Mouse (Mus musculus) cerebellum, adult 8-10 months (tissue): ENCODE data around the gene Cyth1.

Source experiments
- DNase-seq: peaks from one replicate; pipeline ENCODE4 v3.0.0; 2022

Gene Cyth1

DNA sequence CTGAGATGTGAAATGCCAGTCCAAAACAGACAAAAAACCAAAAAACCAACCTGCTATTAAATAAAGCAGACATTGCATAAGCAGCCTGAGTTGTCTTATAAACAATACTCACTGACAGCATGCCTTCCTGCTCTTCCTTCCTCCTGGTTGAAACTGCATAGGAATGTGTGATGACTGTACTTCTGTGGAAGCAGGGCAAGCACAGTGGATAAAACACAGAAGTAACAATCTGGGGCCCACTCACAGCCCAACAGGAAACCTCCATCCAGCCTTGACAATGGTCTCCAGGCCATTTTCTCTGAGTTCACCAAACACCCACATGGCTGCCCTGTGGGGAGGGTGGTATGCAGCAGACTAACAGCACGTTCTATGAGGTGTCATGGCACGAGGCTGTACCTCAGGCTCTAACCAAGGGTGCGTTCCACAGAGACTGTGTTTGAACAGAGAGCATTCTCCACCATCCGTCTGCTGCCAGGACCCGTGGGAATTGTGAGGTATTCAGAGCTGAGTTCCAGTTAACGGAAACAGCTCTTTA, 26.0 kb downstream of the Cyth1 start:
- no peak for DNase-seq

DNA sequence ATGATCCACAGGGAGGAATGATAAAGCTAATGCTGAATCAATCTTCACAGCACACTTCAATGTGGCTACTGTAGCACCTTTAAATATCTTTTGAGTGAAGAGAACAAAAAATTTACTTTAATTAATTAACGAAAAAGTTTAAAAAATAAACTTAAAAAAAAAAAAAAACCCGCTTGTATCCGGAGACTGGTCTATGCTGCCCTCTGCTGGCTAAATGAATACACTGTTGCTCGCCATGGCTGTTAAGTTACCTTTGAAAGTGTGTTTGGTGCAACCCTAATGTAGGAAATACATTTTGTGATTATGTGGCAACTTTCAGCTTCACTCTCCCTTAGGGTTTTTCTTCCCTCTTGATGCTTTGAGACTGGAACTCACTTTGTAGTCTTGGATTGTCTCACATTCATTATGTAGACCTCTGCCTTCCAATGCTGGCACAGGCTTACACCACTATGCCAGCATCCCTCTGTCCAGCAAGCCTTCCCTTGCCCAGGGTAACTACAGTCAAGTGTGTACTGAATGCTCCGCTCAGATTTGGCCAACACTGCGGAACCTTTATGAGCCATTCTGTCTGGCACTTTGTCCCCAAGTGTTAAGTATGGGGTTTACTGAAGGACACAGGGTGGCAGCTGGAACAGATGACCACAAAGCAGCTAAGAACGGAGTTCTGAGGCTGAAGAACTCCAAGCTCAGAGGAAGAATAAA, 27.7 kb downstream of the Cyth1 start:
- DNase-seq, result peak; percentile 72

DNA sequence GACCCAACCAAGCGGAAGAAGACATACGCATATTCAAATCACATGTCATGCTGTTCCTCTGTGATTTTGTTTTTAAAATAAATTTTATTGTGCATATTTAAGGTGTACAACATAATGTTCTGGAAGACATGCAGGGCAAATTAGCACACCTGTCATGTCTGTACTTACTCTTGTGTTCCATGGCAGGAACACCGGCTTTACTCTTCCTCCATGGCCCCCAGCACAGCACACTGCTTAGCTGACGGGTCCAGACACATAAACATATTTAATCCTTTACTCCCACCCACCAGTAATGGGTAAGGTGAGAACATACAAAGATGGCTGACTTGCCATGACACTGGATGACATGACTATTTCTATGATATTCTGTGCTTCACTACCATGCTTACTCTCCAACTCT, 29.3 kb downstream of the Cyth1 start:
- DNase-seq, result no peak

DNA sequence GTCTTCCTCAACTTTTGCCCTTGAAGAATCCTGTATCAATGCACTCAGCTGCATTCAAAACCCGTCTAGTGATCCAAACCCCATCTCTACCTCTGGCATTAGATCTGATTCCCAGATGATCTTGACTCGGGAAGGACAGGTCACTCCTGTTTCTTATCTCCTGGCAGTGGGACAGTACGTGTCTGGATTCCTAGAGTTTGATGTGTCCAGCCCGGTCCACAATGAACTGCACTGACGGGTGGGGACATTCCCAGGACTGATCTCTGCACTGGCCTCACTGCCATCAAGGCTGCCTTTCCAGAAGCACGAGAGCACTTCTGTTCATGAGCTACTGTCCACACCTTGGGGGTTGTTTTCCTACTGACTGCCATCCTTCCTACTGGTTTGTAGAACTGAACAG, 31.9 kb downstream of the Cyth1 start:
- DNase-seq, result no peak

DNA sequence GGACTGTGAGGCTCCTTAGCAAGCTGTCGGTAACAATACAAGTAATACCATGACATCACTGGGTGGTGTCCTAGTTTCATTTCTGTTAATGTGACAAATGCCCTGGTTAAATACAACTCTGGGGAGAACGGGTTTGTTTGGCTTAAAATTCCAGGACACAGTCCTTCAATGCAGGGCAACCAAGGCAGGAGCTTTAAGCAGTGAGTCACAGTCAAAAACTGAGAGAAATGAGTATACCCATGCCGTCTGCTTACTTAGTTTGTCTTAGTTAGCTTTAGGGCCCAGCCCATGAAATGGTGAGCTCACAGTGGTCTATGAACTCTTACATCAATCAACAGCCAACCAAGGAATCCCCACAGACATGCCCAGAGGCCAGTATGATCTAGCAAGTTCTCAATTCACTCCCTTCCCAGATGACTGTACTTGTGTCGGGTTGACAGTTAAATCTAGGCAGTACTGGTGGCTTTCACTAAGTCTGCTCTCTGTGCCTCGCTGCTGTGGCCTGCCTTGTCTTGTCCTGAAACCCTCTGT, 32.4 kb downstream of the Cyth1 start:
- DNase-seq, result no peak

DNA sequence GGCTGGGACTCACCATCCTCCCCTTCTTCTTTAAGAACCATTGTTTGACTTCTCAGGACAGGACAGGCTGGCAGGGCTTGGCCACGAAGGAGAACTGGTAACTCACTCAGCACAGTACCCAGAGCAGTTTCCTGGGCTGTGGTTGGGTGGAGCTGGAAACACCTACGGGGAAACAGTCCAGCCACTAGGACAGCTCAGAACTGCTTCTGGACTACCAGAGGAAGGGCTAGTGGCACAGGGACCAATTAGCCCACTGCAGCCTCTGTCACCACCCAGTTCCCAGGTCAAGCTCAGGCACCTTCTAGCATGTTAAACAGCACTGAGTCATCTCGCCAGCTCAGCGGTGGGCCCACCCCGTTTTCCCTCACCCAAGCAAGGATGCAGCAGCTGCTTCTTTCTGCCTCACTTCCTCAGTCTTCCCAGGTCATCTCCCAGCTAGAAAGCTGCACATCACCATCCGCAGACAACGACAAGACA, 35.7 kb downstream of the Cyth1 start:
- DNase-seq, result no peak

DNA sequence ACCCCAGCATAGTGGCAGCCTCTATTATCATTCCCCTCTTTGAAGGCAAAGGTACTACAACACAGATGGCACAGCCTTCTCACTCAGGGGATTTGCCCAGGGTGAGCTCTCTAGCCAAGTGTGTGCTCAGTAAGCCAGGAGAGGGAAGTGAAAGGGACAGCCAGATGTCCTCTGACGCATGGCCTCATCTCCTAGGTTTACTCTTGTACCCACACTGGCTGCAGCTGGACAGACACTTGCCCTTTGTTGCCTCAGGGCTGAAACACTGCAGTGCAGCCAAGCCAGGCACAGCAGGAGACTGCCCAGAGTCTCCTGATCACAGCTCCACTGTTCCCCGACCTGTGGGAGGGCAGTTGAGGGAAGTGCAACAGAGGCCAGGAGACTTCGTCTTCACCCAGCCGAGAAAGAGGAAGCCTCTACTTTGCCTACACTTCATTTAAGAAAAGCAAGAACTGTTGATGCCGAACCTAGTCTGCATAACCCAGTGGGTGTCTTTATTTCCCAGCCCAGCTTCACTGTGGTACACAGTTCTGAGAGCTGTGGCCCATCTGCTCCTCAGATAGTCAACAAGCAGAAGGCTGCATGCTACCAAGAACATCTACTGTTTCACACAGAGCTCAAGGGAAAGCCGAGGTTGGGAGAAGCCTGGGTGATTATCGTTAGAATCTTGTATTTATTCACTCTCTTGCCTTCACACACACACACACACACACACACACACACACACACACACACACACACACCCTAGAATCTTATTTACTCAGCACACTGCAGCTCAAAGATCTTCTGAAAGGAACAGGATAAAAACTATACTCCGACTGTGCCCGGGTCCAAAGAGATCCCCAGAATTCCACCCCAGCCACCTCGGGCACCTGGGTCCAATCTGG, 36.4 kb downstream of the Cyth1 start:
- DNase-seq, result peak; percentile 63

DNA sequence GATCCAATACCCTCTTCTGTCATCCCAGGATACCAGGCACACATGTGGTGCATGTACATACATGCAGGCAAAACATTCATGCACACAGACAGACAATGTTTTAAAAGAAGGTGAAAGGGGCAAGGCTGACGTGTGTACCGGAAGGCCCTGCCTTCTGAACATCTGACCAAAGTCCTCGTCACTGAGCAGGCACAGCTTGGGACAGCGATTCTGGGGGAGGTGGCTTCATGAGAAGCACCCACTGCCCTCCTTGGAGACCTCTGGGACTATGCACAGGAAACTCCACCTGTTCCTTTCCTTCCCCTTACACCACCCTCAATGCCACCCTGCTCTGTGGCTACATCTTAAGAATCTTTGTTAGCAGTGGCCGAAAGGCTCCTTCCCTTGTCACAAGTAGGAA, 37.4 kb downstream of the Cyth1 start:
- DNase-seq, result no peak

DNA sequence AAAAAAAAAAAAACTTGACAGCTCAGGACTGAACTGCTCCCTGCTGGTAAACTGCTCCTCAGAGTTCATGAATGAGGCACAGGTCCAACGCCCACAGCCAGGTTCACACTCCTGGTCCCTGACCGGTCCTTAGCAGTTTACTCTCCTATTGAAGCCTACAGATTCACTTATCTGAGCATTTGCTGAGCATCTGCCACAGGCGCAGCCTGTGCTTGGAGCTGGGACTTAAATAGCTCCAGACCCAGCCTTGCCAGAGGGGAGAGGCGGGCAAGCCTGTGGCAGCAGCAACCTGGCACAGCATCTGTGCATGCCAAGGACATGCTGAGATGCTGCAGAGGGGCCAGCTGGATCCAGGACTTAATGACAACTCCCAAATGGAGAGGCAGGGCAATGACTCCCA, 38.3 kb downstream of the Cyth1 start:
- peak; percentile 73 for DNase-seq

DNA sequence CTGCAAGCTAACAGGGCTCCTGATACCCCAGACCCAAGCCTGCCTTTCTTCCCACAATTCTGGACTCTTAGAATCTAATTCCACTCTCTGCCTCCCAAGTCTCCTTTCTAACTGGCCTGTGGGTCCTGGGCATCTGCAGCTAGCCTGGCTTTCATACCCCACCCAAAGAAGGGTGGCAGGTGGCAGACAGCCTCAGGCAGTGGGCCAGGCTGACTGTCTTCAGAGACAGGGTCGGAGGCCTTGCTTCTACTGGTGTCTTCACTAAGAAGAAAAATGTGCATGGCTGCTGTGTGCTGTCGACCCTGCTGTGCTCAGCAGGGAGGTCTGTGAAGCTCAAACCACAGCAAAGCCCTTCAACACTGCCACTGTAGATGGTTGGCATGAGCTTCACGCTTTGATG, 39.0 kb downstream of the Cyth1 start:
- DNase-seq, result no peak

DNA sequence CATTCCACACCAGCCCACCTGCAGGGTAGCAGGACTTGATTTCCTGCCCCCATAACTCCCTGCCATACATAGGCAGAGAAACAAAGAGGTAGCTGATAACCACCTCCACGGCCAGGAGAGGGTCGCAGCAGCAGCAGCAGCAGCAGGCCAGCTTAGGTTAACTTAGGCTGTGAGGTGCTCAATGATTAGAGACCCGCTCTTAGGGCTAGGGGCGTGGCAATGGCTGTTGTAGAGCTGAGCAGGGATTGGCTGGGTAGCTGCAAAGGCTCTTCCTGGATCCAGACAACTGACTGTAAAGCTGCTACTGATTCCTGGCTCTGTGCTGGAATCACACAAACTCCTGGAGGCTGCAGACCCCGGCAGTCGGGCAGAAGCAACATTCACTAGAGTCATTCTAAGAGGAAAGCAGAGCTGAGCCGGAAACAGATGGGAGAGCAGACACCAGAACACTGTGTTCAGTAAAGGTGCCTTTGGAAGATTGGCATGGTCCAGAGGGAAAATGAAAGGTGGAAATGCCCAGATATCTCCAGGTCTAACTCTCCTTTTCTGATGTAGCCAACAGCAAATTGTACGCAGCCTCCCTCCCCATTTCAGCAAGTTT, 39.6 kb downstream of the Cyth1 start:
- no peak for DNase-seq

DNA sequence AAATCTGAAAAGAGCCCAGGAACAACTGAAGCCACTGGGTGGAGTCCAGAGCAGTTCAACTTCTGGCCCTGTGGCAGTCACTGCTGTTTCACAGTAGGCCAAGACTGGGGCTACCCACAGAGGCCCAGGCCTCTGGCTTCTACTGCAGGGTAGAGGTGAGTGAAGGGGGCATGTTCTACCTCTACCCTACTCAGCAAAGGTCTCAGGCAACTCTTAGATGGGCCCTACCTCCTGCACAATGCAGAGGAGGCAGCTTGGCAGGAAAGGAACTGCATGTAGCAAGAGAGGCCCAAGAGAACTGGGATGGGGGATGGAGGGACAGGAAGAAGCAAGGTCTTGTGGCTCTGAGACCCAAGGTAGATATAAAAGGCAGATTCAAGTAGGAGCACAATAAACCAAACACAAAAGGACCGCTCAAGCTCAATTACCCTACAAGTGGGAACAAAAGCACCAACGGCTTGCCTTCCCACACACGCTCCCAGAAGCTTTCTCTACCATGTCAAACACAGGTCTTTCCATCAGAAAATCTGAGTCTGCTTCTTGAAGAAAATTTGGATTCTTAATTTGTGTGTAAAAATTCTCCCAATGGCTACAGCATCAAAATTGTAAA, 40.9 kb downstream of the Cyth1 start:
- DNase-seq, result no peak

DNA sequence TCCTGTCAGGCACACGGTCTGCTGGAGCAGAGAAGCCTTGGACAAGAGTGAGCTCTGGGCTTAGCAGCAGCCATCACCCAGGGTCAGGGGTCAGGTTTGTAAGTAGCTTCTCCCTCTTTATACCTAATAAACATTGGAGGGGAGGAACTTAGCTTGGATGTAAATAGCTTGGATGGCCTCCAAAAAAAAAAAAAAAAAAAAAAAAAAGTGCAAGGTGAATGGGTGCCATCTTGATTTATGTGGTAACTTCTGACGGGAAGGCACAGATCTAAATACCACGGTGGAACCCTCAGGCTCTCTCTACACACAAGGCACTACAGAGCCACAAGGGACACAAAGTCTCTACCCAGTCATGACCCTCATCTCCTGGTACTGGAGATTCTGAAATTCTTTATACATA, 42.1 kb downstream of the Cyth1 start:
- DNase-seq, result no peak

DNA sequence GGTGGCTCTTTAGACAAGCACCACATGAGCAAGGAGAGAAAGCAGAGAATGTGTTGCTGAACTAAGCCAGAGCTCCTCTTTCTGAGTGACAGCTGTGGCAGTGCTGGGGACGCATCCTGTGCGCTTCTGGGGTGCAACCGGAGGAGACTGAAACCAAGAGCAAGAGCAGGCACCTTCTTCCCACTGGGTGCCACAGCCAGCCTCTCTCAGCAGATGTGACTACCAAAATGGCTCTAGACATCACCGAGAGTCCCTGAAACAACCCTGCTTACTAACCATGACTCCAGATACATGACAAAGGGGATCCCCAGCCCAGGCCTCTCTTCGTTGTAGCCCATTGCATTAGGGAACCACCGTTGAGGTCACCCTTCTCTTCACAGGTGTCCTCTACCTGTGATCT, 44.9 kb downstream of the Cyth1 start:
- DNase-seq, result no peak

DNA sequence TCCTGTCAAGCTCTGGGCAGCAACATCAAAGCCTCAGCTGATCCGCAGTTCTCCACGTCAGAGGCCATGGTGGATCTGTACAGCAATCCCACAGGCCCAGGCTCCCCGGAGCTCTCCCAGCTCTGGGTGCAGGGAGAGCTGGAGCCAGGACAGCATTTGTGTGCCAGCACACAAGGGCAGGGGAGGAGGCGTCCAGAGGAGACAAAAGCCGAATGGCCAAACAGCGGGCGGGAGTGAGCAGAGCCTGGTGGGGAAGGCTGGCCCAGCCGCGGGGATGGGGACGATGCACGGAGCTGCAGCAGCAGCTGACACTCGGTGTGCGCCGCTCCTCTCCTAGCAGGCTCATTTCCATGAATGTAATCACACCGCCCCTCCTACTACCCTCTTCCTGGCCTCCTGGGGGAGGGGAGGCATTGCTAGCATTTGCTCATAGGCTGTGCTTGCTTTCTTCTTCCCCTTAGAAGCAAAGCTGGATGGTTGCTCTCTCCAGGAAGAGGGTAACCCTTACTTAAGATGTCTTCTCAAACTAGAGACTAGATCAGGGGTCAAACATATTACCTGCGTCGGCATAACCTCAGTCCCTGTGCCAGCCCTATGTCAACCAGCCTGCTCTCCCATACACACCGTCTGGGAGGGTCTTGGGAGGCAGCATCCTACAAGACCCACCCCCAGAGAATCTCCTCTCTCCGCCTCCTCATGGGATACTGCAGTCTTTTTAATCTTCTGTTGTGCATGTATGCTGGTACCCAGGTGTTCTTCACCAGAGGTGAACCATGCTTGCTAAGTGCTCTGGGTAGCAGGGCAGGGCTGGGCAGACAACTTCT, 45.8 kb downstream of the Cyth1 start:
- DNase-seq, result no peak

DNA sequence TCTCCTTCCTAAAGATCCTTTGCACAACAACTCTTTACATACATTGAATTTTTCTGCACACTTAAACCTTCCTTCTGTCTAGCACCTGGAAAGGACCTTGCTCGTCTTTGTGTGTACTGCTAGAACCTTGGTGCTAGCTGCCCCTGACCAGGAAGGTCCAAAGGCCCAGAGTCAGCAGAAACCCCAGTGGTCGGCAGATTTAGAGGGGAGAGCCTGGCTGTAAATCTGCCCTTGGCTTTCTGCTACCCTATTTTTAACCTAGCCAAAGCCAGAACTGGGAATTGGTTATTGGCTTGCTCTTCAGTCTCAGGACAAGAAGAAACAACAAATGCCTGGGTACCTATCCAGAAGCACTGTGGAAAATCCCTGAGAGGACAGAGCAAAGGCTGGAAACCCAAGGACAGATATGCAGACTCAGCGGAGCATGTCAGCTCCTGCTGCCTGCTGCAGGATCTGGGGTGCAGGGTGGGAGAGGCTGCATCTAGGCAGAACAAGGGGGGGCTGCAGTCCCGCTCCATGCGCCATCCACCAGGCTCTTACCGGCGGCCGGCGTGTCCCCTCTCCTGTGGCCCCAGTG, 46.5 kb downstream of the Cyth1 start:
- peak; percentile 78 for DNase-seq

DNA sequence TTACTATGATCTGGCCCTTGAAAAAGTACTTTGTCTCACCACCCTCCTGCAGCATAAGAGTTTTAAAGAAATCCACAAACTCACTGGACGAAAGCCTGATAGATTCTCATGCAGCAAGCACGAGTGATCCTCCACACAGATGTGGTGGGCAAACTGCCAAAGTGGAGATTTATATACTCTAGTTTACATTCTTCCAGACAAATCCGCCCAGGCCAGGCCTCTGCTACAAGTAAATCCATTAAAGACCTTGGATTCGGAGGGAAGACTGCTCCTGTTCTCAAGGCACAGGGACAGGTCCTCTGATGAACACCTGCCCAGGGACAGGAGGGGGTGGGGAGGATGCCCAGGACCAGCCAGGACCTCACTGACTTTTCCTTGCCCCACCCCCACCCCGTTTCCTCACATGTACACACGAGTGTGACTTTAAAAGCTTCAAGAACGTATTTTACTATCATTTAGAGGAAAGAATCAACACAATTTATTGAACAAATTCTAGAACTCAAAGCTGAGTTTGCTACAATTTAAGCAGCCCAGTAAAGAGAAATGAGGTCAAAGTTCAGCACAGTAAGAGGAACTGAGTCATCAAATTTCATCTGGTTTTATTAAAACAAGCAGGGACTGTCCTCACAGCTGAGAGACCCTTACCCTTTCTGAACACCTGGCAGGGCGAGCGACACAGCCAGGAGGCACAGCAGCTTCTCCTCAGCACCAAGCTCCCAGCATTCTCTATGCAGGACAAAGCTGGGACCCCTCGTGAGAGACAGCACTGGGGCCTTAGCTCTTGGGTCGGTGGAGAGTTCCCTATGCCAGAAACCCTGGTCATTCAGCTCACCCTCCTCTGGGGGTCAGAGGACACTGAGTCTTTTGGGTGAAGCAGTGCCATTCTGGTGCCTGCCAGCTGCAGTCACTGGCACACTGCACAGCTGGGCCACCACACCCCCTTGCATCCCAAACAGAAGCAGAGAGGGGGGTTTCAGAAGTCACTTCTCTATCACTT, 47.3 kb downstream of the Cyth1 start:
- peak; percentile 52 for DNase-seq

DNA sequence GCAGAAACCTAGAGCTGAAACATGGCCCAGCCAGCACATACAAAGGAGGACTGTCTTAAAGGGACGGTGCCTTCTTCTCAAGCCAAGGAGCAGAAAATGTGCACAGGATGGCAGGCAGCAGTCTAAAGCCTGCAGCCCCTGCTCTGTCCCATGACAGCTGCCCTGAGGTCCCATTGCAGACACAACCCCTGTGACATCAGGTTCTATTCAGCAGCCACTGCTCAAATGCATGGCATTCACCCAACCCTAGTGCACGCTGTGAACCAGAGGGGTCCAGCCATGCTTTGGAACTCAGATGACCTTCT, 50.1 kb downstream of the Cyth1 start:
- DNase-seq, result no peak

DNA sequence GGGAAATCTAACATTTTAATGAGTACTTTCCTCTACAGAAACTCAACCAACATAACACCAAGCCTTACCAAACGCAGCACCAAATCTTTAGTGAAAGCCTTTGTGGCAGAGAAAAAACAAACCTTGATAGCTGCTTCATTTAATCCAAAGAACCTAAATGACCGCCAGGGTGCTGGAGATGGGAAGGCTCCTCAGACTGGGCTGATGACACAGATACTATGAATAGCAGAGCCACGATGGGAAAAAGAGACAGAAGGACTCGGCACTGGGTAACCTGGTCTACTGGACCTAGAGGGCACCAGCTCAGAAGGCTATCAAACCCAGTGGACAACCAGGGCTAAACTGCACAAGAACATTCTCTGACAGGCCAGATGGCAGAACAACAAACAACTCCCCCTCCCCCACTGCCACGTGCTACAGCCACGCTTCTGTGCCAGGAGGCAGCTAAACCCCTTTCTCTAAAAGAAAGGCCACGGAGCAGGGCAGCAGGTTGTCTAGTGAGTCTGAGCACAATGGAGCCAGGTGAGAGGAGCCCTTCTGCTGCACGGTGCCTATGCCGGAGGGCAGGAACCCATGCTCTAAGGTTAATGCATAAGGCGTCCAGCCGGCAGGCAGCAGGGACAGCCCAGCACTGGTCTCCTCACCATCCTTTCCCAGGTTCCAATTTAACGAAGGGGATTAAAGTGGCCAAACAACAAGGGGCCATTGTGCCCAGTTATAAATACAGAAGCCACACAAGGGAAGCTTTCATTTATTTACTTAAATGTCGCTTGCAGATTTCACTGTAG, 50.7 kb downstream of the Cyth1 start:
- peak; percentile 84 for DNase-seq
